Mouse (Mus musculus) liver, postnatal 0 days (tissue): ENCODE results near the gene Fam196a. TPM values are rescaled to one million over a fixed set of nuclear protein-coding genes. Genes with fewer than 3 reads are reported as not detected.
A peak's percentile ranks its signal among the peaks of the same experiment; 100 is the strongest.

Source experiments
- ATAC-seq: fragments of 200-750 bp; cut with Nextera tagmentation; 2 replicates; pipeline ENCODE4 v1.8.0; 2017; ENCODE audit warnings: mild to moderate bottlenecking, moderate library complexity
- DNase-seq: peaks from one replicate; pipeline ENCODE4 v3.0.0-alpha.2; 2016
- H3K27ac ChIP-seq: fragments of 300-500 bp; sonication (generic); 2 replicates; pipeline ENCODE4 v1.5.1; 2014; ENCODE audit warnings: antibody characterized with exemption, moderate library complexity, mild to moderate bottlenecking, low read depth
- H3K27me3 ChIP-seq: fragments of 300-500 bp; sonication (generic); 2 replicates; pipeline ENCODE4 v1.6.1; 2014; ENCODE audit warnings: low read length, control low read depth, mixed read lengths; ENCODE audit not compliant: insufficient read depth
- H3K36me3 ChIP-seq: fragments of 300-500 bp; sonication (generic); replicated peaks from 2 replicates; pipeline ENCODE4 v1.6.1; 2014; ENCODE audit warnings: mild to moderate bottlenecking, control low read depth, low read length, moderate library complexity, mixed read lengths; ENCODE audit not compliant: insufficient read depth
- H3K4me1 ChIP-seq: fragments of 300-500 bp; sonication (generic); 2 replicates; pipeline ENCODE4 v1.6.1; 2014; ENCODE audit warnings: antibody characterized with exemption, mild to moderate bottlenecking, control low read depth; ENCODE audit not compliant: insufficient read depth
- H3K4me2 ChIP-seq: fragments of 300-500 bp; sonication (generic); 2 replicates; pipeline ENCODE4 v1.6.1; 2014; ENCODE audit warnings: low read depth, mild to moderate bottlenecking, low read length, moderate library complexity, mixed read lengths
- H3K4me3 ChIP-seq: fragments of 300-500 bp; sonication (generic); 2 replicates; pipeline ENCODE4 v1.5.1; 2014; ENCODE audit warnings: low read depth, low read length
- H3K9ac ChIP-seq: fragments of 300-500 bp; sonication (generic); replicated peaks from 2 replicates; pipeline ENCODE4 v1.6.1; 2014; ENCODE audit warnings: mild to moderate bottlenecking, moderate library complexity
- H3K9me3 ChIP-seq: fragments of 300-500 bp; sonication (generic); 2 replicates; pipeline ENCODE4 v1.6.1; 2016; ENCODE audit warnings: mild to moderate bottlenecking, control low read depth, low read length, mixed read lengths
- CTCF ChIP-seq: sonication (generic); IDR thresholded peaks from 2 replicates; pipeline ENCODE4 v1.5.1; 2016; ENCODE audit warnings: antibody characterized with exemption, low read depth
- EP300 ChIP-seq: IDR thresholded peaks from 2 replicates; pipeline ENCODE4 v1.6.1; 2016; ENCODE audit warnings: antibody characterized with exemption, low read depth, mild to moderate bottlenecking
- WGBS: fragments of 180-500 bp; shearing (Covaris S2); extraction: QIAGEN DNeasy Blood & Tissue Kit; methylation state at CpG from one replicate; pipeline ENCODE4 v1.1.7; 2014; ENCODE audit not compliant: insufficient replicate concordance; 5-methylcytosine and 5-hydroxymethylcytosine counted together
- polyA plus RNA-seq: library from polyadenylated mRNA; unstranded; fragments of >200 nt; fragmentation: Nextera tagmentation; extraction: Ambion mirVana; gene quantifications from 2 replicates; pipeline ENCODE4 v1.2.1, GENCODE M21; 2015

Gene Fam196a
- polyA plus RNA-seq, 1 experiment from 2014 or later: 0.27 TPM

DNA sequence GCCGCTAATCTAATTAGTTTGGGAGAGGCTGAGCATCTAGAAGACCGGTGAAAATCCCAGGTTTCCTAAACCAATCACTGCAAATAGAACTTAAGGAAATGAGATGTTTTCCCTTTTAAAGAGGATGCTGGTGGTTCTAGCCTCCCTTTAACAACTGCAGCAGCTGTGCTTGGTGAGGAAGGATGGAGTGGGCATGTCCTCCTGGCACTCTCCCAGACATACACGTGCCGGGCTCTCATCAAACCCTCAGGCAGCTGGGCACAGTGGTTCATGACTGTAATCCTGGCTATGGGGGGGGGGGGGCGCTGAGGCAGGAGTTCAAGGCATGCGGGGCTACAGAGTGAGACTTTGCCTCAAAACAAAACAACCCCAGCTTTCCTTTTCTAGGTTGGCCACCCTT lies 4.8 kb upstream of the Fam196a start:
- no peak overlapping the region for H3K9ac ChIP-seq
- 69% methylated on average over 6 of the region's 6 CpGs for WGBS
- no peak overlapping the region for H3K27ac ChIP-seq
- H3K36me3 ChIP-seq: no peaks in the 10 kb centered on the region
- H3K9me3 ChIP-seq: no peaks in the 10 kb centered on the region
- no peak overlapping the region for H3K4me3 ChIP-seq
- no peaks in the 10 kb centered on the region for H3K27me3 ChIP-seq
- TF ChIP-seq EP300 (no peak), CTCF (no peak)
- no peaks in the 10 kb centered on the region for H3K4me1 ChIP-seq
- DNase-seq (no peak), ATAC-seq (no peak)
- H3K4me2 ChIP-seq: no peak overlapping the region

DNA sequence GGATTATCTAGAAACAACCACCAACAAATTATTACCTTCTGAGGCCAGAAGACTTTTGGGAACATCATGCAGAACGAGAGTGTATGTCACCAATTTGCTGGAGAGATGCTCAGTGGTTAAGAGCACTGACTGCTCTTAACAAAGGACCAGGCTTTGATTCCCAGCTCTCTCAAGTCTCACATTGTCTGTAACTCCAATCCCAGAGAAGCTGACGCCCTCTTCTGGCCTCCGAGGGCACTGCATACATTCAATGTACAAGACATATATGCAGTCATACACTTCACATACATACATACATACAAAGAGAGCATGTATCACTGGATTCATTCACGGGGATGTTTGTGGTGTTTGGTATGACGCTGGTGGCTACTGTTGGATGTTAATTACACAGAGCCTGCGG lies 3.7 kb upstream of the Fam196a start:
- Histone ChIP-seq H3K36me3 (no peaks in the 10 kb centered on the region), H3K4me1 (peaks cover 5% of the 10 kb centered on the region), H3K27ac (no peak overlapping the region), H3K4me2 (no peak overlapping the region), H3K9me3 (no peaks in the 10 kb centered on the region), H3K27me3 (peaks cover 7% of the 10 kb centered on the region), H3K9ac (no peak overlapping the region), H3K4me3 (no peak overlapping the region)
- DNase-seq (no peak), ATAC-seq (no peak)
- TF ChIP-seq CTCF: 0 out of 2 replicates have a peak, but pooled peaks have one; percentile 11
- TF ChIP-seq EP300: no peak
- 79% methylated on average over 6 of the region's 6 CpGs for WGBS

DNA sequence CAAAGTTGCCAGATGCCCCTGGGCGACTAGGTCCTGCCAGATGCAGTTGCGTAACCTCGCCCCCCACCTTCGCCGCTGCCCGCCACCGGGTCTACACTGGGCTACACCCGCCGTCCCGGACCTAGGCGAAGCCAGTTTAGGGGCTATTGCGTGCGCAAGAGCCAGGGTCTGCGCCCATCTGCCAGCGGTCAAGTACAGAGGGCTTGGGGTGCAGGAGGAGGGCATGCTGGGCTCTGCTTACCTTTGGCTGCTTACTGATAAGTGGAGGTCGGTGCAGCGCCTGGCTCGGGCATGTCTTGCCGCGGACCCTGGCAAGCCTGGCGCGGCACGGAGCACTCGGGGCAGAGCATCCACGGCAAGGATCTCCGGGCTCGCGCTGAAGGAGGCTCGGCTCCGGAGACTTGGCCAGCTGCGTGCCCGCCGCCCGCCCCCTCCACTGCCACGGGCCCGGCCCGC lies 731 bp downstream of the Fam196a start:
- TF ChIP-seq CTCF (no peak), EP300 (no peak)
- peak overlapping the region; percentile 21; the same call in 1 of the 2 replicates for H3K4me3 ChIP-seq
- DNase-seq (no peak), ATAC-seq (no peak)
- WGBS: 3% methylated on average over 31 of the region's 37 CpGs
- H3K27ac ChIP-seq: no peak overlapping the region
- peaks cover 5% of the 10 kb centered on the region for H3K4me1 ChIP-seq
- H3K4me2 ChIP-seq: peak overlapping the region; percentile 67
- H3K27me3 ChIP-seq: peaks cover 13% of the 10 kb centered on the region
- no peaks in the 10 kb centered on the region for H3K9me3 ChIP-seq
- no peak overlapping the region for H3K9ac ChIP-seq
- H3K36me3 ChIP-seq: no peaks in the 10 kb centered on the region

- no peak for DNase-seq
- Histone ChIP-seq H3K4me1 (no peaks in the 10 kb centered on the region; the same call in 1 of the 2 replicates), H3K27me3 (peaks cover 6% of the 10 kb centered on the region), H3K9me3 (no peaks in the 10 kb centered on the region), H3K36me3 (no peaks in the 10 kb centered on the region), H3K9ac (no peak overlapping the region), H3K4me2 (no peak overlapping the region), H3K27ac (no peak overlapping the region), H3K4me3 (no peak overlapping the region)
- 65% methylated on average over 2 of the region's 2 CpGs for WGBS
- no peak for ATAC-seq
- TF ChIP-seq CTCF (no peak), EP300 (no peak)
These were observed 6.3 kb downstream of the Fam196a start for GRCm38 (mm10) chr7:134931886-134932285.

GRCm38 (mm10) chr7:134901992-134902391 lies 36.2 kb downstream of the Fam196a start:
- Histone ChIP-seq H3K27ac (no peak overlapping the region), H3K9ac (no peak overlapping the region), H3K9me3 (no peaks in the 10 kb centered on the region), H3K27me3 (no peaks in the 10 kb centered on the region), H3K4me1 (no peaks in the 10 kb centered on the region), H3K4me3 (no peak overlapping the region), H3K4me2 (no peak overlapping the region), H3K36me3 (no peaks in the 10 kb centered on the region)
- ATAC-seq: no peak
- TF ChIP-seq CTCF: no peak
- 71% methylated on average over 2 of the region's 2 CpGs for WGBS
- no peak for DNase-seq

DNA sequence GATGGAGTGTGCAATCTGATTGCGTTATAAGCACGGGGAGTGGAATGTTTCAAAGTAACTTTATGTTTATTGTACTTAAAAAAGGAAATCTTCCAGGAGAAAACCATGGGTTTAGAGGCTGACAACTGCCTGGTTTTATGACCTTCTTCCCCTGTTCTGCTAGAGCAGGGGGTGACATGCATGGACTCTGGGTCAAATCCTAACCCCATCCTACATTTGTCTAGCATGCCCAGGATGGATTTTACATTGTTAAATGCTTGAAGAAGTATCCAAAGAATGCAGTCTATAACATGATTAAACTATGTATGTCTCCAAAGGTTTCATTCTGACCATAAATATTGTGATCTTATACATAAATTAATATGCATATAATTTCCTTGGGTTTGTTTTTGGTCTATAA lies 38.8 kb downstream of the Fam196a start:
- no peak for TF ChIP-seq CTCF
- Histone ChIP-seq H3K36me3 (no peaks in the 10 kb centered on the region), H3K4me3 (no peak overlapping the region), H3K27me3 (no peaks in the 10 kb centered on the region), H3K9ac (no peak overlapping the region), H3K4me2 (no peak overlapping the region), H3K9me3 (no peaks in the 10 kb centered on the region), H3K27ac (no peak overlapping the region), H3K4me1 (no peaks in the 10 kb centered on the region)
- 81% methylated on average over 2 of the region's 2 CpGs for WGBS
- DNase-seq (no peak), ATAC-seq (no peak)

GRCm38 (mm10) chr7:134894604-134895003 lies 43.6 kb downstream of the Fam196a start:
- ATAC-seq: no peak
- Histone ChIP-seq H3K36me3 (no peaks in the 10 kb centered on the region), H3K9me3 (no peaks in the 10 kb centered on the region), H3K4me1 (no peaks in the 10 kb centered on the region), H3K27ac (no peak overlapping the region), H3K9ac (no peak overlapping the region), H3K27me3 (no peaks in the 10 kb centered on the region), H3K4me3 (no peak overlapping the region), H3K4me2 (no peak overlapping the region)
- no peak for TF ChIP-seq EP300
- TF ChIP-seq CTCF: no peak
- no peak for DNase-seq
- WGBS: 74% methylated on average over 2 of the region's 2 CpGs
